Mouse (Mus musculus) myocyte (in vitro differentiated cells): ENCODE measurements around the gene Fau. TPM values are rescaled to one million over a fixed set of nuclear protein-coding genes. Genes with fewer than 3 reads are reported as not detected.

ENCODE experiments used
- H3K27me3 ChIP-seq: one replicate; pipeline ENCODE4 v1.6.1; 2011; ENCODE audit not compliant: control insufficient read depth, insufficient read depth, insufficient read length
- H3K36me3 ChIP-seq: one replicate; pipeline ENCODE4 v1.6.1; 2011; ENCODE audit not compliant: control insufficient read depth, insufficient read depth
- H3K4me2 ChIP-seq: one replicate; pipeline ENCODE4 v1.6.1; 2011; ENCODE audit warnings: low read depth, control low read depth
- H3K4me3 ChIP-seq: one replicate; pipeline ENCODE4 v1.5.1; 2011; ENCODE audit warnings: mild to moderate bottlenecking, control low read depth, moderate library complexity
- H3K79me2 ChIP-seq: one replicate; pipeline ENCODE4 v1.6.1; 2011; ENCODE audit not compliant: control insufficient read depth, insufficient read depth
- H3ac ChIP-seq: one replicate; pipeline ENCODE4 v1.6.1; 2011; ENCODE audit not compliant: control insufficient read depth, insufficient read length
- CEBPB ChIP-seq: IDR thresholded peaks from 2 replicates; pipeline ENCODE4 v1.6.1; 2011; ENCODE audit warnings: mild to moderate bottlenecking, moderate library complexity; ENCODE audit not compliant: poor library complexity, insufficient read depth, severe bottlenecking
- E2F4 ChIP-seq: IDR thresholded peaks from one replicate; pipeline ENCODE4 v1.6.1; 2011; ENCODE audit warnings: mild to moderate bottlenecking, control low read depth, moderate library complexity; ENCODE audit not compliant: insufficient read depth
- MAX ChIP-seq: IDR thresholded peaks from one replicate; pipeline ENCODE4 v1.6.1; 2011; ENCODE audit warnings: low read depth, mild to moderate bottlenecking, control low read depth
- MYOD1 ChIP-seq, 3 experiments: IDR thresholded peaks; one replicate each; pipeline ENCODE4 v1.6.1; 2011; ENCODE audit warnings: control low read depth in 2 of 3, low read depth in 2 of 3, mild to moderate bottlenecking in 2 of 3, moderate library complexity in 1 of 3; ENCODE audit not compliant: insufficient read length in 2 of 3, control insufficient read depth in 1 of 3
- MYOG ChIP-seq, 3 experiments: IDR thresholded peaks; one replicate each; pipeline ENCODE4 v1.6.1; 2011; ENCODE audit warnings: control low read depth in 2 of 3, low read depth in 2 of 3, mild to moderate bottlenecking in 2 of 3; ENCODE audit not compliant: insufficient read length in 2 of 3, control insufficient read depth in 1 of 3, insufficient read depth in 1 of 3
- POLR2A ChIP-seq: IDR thresholded peaks from one replicate; pipeline ENCODE4 v1.6.1; 2011; ENCODE audit warnings: low read depth, mild to moderate bottlenecking, control low read depth, moderate library complexity; ENCODE audit not compliant: insufficient read length
- POLR2AphosphoS2 ChIP-seq: IDR thresholded peaks from one replicate; pipeline ENCODE4 v1.6.1; 2011; ENCODE audit warnings: low read depth, control low read depth; ENCODE audit not compliant: insufficient read length
- REST ChIP-seq: IDR thresholded peaks from one replicate; pipeline ENCODE4 v1.6.1; 2011; ENCODE audit warnings: mild to moderate bottlenecking, control low read depth, moderate library complexity; ENCODE audit not compliant: insufficient read depth, insufficient read length
- SRF ChIP-seq: IDR thresholded peaks from one replicate; pipeline ENCODE4 v1.6.1; 2011; ENCODE audit warnings: low read depth; ENCODE audit not compliant: control insufficient read depth, insufficient read length
- TCF12 ChIP-seq: IDR thresholded peaks from one replicate; pipeline ENCODE4 v1.6.1; 2011; ENCODE audit warnings: mild to moderate bottlenecking, control low read depth; ENCODE audit not compliant: poor library complexity, insufficient read depth, severe bottlenecking
- TCF3 ChIP-seq: IDR thresholded peaks from one replicate; pipeline ENCODE4 v1.6.1; 2011; ENCODE audit warnings: low read depth, control low read depth; ENCODE audit not compliant: insufficient read length
- USF1 ChIP-seq: IDR thresholded peaks from one replicate; pipeline ENCODE4 v1.6.1; 2011; ENCODE audit warnings: low read depth, mild to moderate bottlenecking, control low read depth, moderate library complexity
- polyA plus RNA-seq: library from polyadenylated mRNA; unstranded; fragments of >200 nt; fragmentation: generic; extraction: Trizol; gene quantifications from one replicate; pipeline ENCODE4 v1.2.1, GENCODE M21; 2012; ENCODE audit warnings: missing spikeins

The Fau gene
- 2,772 TPM for polyA plus RNA-seq

GRCm38 (mm10) chr19:6057313-6058096 is at the start of gene Fau, which contains the start of gene Mrpl49:
TSS of gene Fau (plus strand) at chr19:6057844.
TSS of gene Mrpl49 (minus strand) at chr19:6057785.
- Histone ChIP-seq H3K79me2 (peaks cover 55% of the 10 kb centered on the region), H3K27me3 (no peaks in the 10 kb centered on the region), H3ac (peak within 1 kb of the TSS; percentile 43), H3K4me2 (peak within 1 kb of the TSS; percentile 98), H3K36me3 (peaks cover 27% of the 10 kb centered on the region), H3K4me3 (peak within 1 kb of the TSS; percentile 96)
- peak in 2 of 3 experiments; percentile 28 to 53 for TF ChIP-seq MYOG (IDR thresholded peaks at IDR 0.05; ENCODE audit: control insufficient read depth in 1 of 3, insufficient read depth in 1 of 3, insufficient read length in 2 of 3, low read depth in 2 of 3)
- TF ChIP-seq POLR2AphosphoS2: peak; percentile 91
- no peak for TF ChIP-seq TCF3
- TF ChIP-seq POLR2A: peak; percentile 85
- no peak for TF ChIP-seq E2F4
- TF ChIP-seq MYOD1 (IDR thresholded peaks at IDR 0.05; ENCODE audit: control insufficient read depth in 1 of 3, insufficient read length in 2 of 3, low read depth in 2 of 3): peak in 1 of 3 experiments; percentile 46
- TF ChIP-seq SRF: peak; percentile 86
- TF ChIP-seq REST: peak; percentile 29
- TF ChIP-seq MAX: no peak
- no peak for TF ChIP-seq TCF12
- TF ChIP-seq CEBPB: no peak
- no peak for TF ChIP-seq USF1

GRCm38 (mm10) chr19:6009137-6009536 is 48.5 kb upstream of the Fau start:
- no peak overlapping the region for H3ac ChIP-seq
- H3K27me3 ChIP-seq: no peaks in the 10 kb centered on the region
- no peak overlapping the region for H3K4me3 ChIP-seq

GRCm38 (mm10) chr19:6013691-6014090 is 44.0 kb upstream of the Fau start:
- Histone ChIP-seq H3K79me2 (peaks cover 12% of the 10 kb centered on the region), H3K27me3 (no peaks in the 10 kb centered on the region), H3K4me2 (peak overlapping the region; percentile 100), H3K4me3 (peak overlapping the region; percentile 79), H3K36me3 (peaks cover 3% of the 10 kb centered on the region), H3ac (no peak overlapping the region)
- TF ChIP-seq POLR2A (no peak), POLR2AphosphoS2 (no peak), MYOD1 (IDR thresholded peaks at IDR 0.05; ENCODE audit: control insufficient read depth in 1 of 3, insufficient read length in 2 of 3, low read depth in 2 of 3) (no peak), TCF3 (no peak), USF1 (no peak), MYOG (IDR thresholded peaks at IDR 0.05; ENCODE audit: control insufficient read depth in 1 of 3, insufficient read depth in 1 of 3, insufficient read length in 2 of 3, low read depth in 2 of 3) (no peak), CEBPB (no peak), E2F4 (no peak), REST (no peak), MAX (no peak), SRF (no peak), TCF12 (no peak)

More at GRCm38 (mm10) chr19:6009137-6009536, 48.5 kb upstream of the Fau start:
- Histone ChIP-seq H3K79me2 (peaks cover 6% of the 10 kb centered on the region), H3K4me2 (no peak overlapping the region), H3K36me3 (peaks cover 4% of the 10 kb centered on the region)
- TF ChIP-seq CEBPB (no peak), SRF (no peak), POLR2A (no peak), TCF12 (no peak)

GRCm38 (mm10) chr19:6014991-6015510 is 42.6 kb upstream of the Fau start:
- H3ac ChIP-seq: peak overlapping the region; percentile 74
- H3K79me2 ChIP-seq: peaks cover 12% of the 10 kb centered on the region
- peak overlapping the region; percentile 100 for H3K4me2 ChIP-seq
- TF ChIP-seq TCF12 (no peak), POLR2A (peak; percentile 79), POLR2AphosphoS2 (peak; percentile 87), SRF (no peak), E2F4 (no peak), REST (no peak)
- no peaks in the 10 kb centered on the region for H3K27me3 ChIP-seq
- H3K4me3 ChIP-seq: peak overlapping the region; percentile 79
- no peaks in the 10 kb centered on the region for H3K36me3 ChIP-seq
